Mouse (Mus musculus): ENCODE data around the gene Kdm8.

- TF ChIP-seq CEBPB (IDR thresholded peaks at IDR 0.05; ENCODE audit: insufficient read depth, poor library complexity, severe bottlenecking) (no peak), POLR2A (IDR thresholded peaks at IDR 0.05; ENCODE audit: insufficient read length, low read depth) (no peak), MAX (IDR thresholded peaks at IDR 0.05; ENCODE audit: low read depth) (no peak)
Observed at GRCm38 (mm10) chr7:125450678-125451077, 6.2 kb downstream of the Kdm8 start.
